Mouse (Mus musculus): ENCODE data around the gene Mertk.

Gene Mertk

GRCm38 (mm10) chr2:128768545-128769247 is 69.9 kb downstream of the Mertk start:
- no peak for DNase-seq (ENCODE audit: low spot score)

GRCm38 (mm10) chr2:128770557-128770956 is 71.8 kb downstream of the Mertk start:
- no peak for DNase-seq (ENCODE audit: low spot score)

- DNase-seq (ENCODE audit: low spot score), result no peak
Measured at GRCm38 (mm10) chr2:128771048-128771447, 72.3 kb downstream of the Mertk start.

GRCm38 (mm10) chr2:128771750-128772338 is 73.1 kb downstream of the Mertk start:
- DNase-seq (ENCODE audit: low spot score), result no peak

GRCm38 (mm10) chr2:128782231-128782630 is 83.5 kb downstream of the Mertk start:
- DNase-seq (ENCODE audit: low spot score), result no peak

DNA sequence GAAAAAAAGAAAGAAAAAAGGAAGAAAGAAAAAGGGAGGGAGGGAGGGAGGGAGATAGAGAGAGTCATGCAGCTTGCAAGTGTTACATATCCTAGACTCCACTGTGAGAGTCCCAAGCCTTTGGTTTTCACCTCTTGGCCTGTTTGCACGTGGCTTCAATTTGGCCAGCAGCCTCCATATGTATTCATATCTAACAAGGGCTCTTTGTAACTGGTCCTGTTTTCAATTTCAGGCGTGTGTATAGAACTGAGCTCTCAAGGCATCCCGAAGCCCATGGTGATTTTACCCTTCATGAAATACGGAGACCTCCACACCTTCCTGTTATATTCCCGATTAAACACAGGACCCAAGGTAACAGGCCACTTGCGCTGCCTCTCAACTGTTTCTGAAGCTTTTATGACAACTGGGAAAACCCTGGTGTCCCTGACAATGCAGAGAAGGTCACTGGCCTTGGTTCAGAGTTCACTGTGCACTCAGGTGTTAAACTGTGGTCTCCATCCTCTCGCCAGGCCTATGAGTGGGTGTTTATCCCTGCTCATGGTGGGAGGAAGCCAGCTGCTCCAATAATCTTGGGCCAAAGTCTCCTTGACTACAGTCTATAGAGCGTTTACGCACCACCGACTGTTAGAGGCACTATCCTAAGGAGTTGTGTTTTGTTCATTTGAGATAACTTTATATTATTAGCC is 85.0 kb downstream of the Mertk start:
- DNase-seq (ENCODE audit: low spot score), result no peak

- no peak for DNase-seq (ENCODE audit: low spot score)
Measured at GRCm38 (mm10) chr2:128784814-128785213, 86.1 kb downstream of the Mertk start.

GRCm38 (mm10) chr2:128786341-128786740 is 87.6 kb downstream of the Mertk start:
- no peak for DNase-seq (ENCODE audit: low spot score)

DNA sequence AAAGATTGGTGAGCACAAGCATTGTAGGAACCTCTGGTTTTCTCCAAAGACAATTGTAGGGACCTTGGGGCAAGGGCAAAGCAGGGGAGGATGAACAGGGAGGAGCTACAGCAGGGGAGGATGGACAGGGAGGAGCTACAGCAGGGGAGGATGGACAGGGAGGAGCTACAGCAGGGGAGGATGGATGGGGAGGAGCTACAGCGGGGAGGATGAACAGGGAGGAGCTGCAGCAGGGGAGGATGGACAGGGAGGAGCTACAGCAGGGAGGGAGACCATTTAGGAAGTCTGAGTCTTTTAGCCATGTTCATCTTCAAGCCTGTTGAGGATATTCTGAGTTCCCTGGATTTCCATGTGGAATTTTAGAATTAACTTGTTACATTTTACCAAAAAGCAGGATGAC is 88.0 kb downstream of the Mertk start:
- no peak for DNase-seq (ENCODE audit: low spot score)

- DNase-seq (ENCODE audit: low spot score), result no peak
Measured at GRCm38 (mm10) chr2:128787805-128788204, 89.0 kb downstream of the Mertk start.

- no peak for DNase-seq (ENCODE audit: low spot score)
Measured at GRCm38 (mm10) chr2:128790875-128791614, 92.3 kb downstream of the Mertk start.

DNA sequence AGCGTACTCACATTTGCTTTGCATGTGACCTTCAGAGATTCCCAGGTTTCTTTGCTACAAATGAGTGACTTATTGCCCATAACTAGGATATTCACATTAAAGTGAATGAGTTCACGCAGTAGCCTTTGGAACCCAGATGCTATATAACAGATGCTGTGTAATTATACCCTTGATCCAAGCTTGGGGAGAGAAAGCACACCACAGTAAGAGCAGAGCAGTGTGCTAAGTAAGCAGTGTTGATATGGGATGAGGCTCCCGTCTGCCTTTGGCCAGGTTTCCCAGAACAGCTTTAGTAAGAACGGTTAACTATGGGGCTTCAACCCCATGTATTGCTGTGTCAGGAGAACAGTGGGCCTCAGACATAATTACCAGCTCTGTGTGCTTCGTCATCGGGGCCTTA is 95.2 kb downstream of the Mertk start:
- DNase-seq (ENCODE audit: low spot score), result no peak

DNA sequence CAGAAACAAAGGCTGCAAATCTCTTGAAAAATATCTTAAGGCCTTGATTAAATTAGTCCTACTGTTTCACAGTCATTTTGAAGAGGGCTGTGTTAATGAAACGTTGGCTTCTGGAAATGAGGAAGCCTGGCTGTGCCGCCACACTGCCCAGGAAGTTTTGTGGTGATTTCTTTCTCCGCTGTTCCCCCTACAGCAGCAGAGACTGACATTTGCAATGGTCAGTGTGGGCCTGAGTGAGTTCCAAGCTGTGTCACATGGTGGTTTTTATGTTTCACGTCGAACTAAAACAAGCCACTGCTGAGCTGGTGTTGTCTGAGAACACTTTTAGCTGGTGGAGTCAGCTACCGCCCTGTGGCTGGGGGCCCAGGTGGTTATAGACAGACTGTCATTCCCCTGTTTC is 97.7 kb downstream of the Mertk start:
- no peak for DNase-seq (ENCODE audit: low spot score)

GRCm38 (mm10) chr2:128803441-128803840 is 104.7 kb downstream of the Mertk start:
- DNase-seq (ENCODE audit: low spot score), result no peak

- DNase-seq (ENCODE audit: low spot score), result no peak
Measured at GRCm38 (mm10) chr2:128805341-128805740, 106.6 kb downstream of the Mertk start.

DNA sequence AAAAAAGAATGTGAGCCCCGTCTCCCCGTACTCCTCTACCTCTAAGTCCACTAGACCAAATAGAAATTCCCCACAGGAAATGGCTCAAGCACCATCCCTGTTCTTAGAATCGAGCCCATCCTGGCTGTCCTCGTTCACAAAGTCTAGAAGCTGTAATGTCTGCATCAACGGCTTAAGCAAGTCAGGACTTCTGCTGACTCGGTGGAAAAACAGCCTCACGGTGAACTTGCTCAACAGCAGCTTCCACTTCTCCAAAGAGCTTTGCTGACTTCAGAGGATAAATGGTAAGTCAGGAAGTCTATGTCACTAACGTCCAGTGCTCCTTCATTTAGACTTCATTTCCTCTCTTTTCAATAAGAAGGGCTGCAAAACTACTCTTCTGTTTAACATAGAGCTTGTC is 107.8 kb downstream of the Mertk start:
- DNase-seq (ENCODE audit: low spot score), result no peak

- no peak for DNase-seq (ENCODE audit: low spot score)
Measured at GRCm38 (mm10) chr2:128812761-128813160, 114.0 kb downstream of the Mertk start.

DNA sequence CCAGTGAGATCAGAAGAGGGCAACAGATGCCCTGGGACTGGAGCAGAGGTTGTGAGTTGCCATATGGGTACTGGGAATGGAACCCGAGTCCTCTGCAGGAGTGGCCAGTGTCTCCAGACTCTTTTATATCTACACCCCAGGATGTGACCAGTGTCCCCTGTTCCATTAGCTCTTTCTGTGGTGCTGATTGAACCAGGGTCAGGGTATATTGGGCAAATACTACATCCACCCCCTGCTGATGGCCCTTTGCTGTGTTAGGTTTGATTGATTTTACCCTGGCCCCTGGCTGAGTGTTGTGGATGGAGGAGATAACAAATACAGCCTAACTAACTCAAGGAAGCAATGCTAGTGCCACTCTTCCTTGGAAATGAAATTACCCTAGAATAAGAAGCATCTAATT is 117.6 kb downstream of the Mertk start:
- DNase-seq (ENCODE audit: low spot score), result no peak

- DNase-seq (ENCODE audit: low spot score), result no peak
Measured at GRCm38 (mm10) chr2:128816916-128817315, 118.2 kb downstream of the Mertk start.

DNA sequence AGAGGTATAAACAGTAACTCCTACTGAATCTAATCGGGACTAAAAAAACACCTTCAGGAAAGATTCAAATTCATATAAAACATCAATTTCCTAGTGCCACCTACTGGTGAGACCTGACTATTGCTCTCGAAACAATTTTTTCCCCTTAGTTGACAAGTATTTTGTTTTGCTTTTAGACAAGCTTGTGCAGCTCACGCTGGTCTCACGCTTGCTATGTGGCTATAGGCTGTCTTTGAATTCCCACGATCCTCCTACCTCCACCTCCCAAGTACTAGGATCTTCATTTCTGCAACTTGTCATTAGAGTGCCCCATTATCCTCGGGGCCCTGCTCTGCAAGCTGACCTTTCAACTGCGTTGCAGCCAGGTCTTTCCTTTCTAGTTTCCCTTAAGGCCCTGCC is 118.6 kb downstream of the Mertk start:
- DNase-seq (ENCODE audit: low spot score), result no peak

GRCm38 (mm10) chr2:128817786-128818681 is 119.3 kb downstream of the Mertk start, which contains the start of gene Tmem87b:
Gene Tmem87b (plus strand): TSS chr2:128818118.
- peak; percentile 97 for DNase-seq (ENCODE audit: low spot score)

Data from spleen, adult 12 weeks (tissue).